Mouse (Mus musculus): ENCODE measurements around the gene Gm29797. TPM values are rescaled to one million over a fixed set of nuclear protein-coding genes. Genes with fewer than 3 reads are reported as not detected.

The Gm29797 gene
- total RNA-seq, 2 experiments from 2014 or later = 0.50 to 0.54 TPM

- no peak for DNase-seq
- intact Hi-C loops (cut with DNase I) = no loop called here
Measured at GRCm38 (mm10) chr2:181694581-181694980, 37.7 kb downstream of the Gm29797 start.

GRCm38 (mm10) chr2:181695776-181696175 lies 38.9 kb downstream of the Gm29797 start:
- DNase-seq = no peak
- intact Hi-C loops (cut with DNase I) = no loop called here

GRCm38 (mm10) chr2:181696801-181697420 lies 40.1 kb downstream of the Gm29797 start:
- intact Hi-C loops (cut with DNase I) = no loop called here

GRCm38 (mm10) chr2:181698241-181698640 lies 41.4 kb downstream of the Gm29797 start, which contains the start of gene Lkaaear1:
Lkaaear1 (minus strand) TSS chr2:181698442.
- no peak for DNase-seq
- intact Hi-C loops (cut with DNase I) = no loop called here

More at GRCm38 (mm10) chr2:181696801-181697420, 40.1 kb downstream of the Gm29797 start:
- DNase-seq = no peak

- no peak for DNase-seq
- intact Hi-C loops (cut with DNase I) = no loop called here
Measured at GRCm38 (mm10) chr2:181706668-181707067, 49.8 kb downstream of the Gm29797 start.

Other genes with a start within 250 kb of the Gm29797 start
- 10 to 100 TPM; 16.6 to 16.8 TPM for gene Zbtb46, start 197.6 kb upstream of the Gm29797 start, total RNA-seq (2021)
- not detected for gene Abhd16b, start 163.8 kb upstream of the Gm29797 start, total RNA-seq (2021)
- 10 to 100 TPM; 69.7 to 73.5 TPM for gene Tpd52l2, start 159.9 kb upstream of the Gm29797 start, total RNA-seq (2021)
- 100 to 1,000 TPM; 288 to 305 TPM for gene Dnajc5, start 136.5 kb upstream of the Gm29797 start, total RNA-seq (2021)
- 10 to 100 TPM; 66.1 to 69.2 TPM for gene Uckl1, start 72.1 kb upstream of the Gm29797 start, total RNA-seq (2021)
- 10 to 100 TPM; 49.7 to 51.6 TPM for gene Prpf6, start 65.2 kb upstream of the Gm29797 start, total RNA-seq (2021)
- 100 to 1,000 TPM; 191 to 197 TPM for gene Zfp512b, start 64.2 kb upstream of the Gm29797 start, total RNA-seq (2021)
- 10 to 100 TPM; 43.7 to 48.7 TPM for gene Samd10, start 57.8 kb upstream of the Gm29797 start, total RNA-seq (2021)
- gene Sox18, start 14.6 kb downstream of the Gm29797 start, total RNA-seq (2021) = 10 to 100 TPM; 13.4 to 13.5 TPM
- 10 to 100 TPM; 57.8 to 62.4 TPM for gene Tcea2, start 23.3 kb downstream of the Gm29797 start, total RNA-seq (2021)
- 10 to 100 TPM; 39.0 to 49.4 TPM for gene Rgs19, start 36.9 kb downstream of the Gm29797 start, total RNA-seq (2021)
- not detected for gene Lkaaear1, start 41.4 kb downstream of the Gm29797 start, total RNA-seq (2021)
- 10 to 100 TPM; 73.1 to 73.8 TPM for gene Oprl1, start 58.0 kb downstream of the Gm29797 start, total RNA-seq (2021)
- 10 to 100 TPM; 35.7 to 37.7 TPM for gene Myt1, start 106.3 kb downstream of the Gm29797 start, total RNA-seq (2021)
- 10 to 100 TPM; 38.0 to 40.7 TPM for gene Pcmtd2, start 180.8 kb downstream of the Gm29797 start, total RNA-seq (2021)
- gene Polr3k, start 207.3 kb downstream of the Gm29797 start, total RNA-seq (2021) = 10 to 100 TPM; 53.4 to 56.2 TPM